Mouse (Mus musculus) intestine, postnatal 0 days (tissue): ENCODE results near the gene Selenow. TPM values are rescaled to one million over a fixed set of nuclear protein-coding genes. Genes with fewer than 3 reads are reported as not detected.

Experiments
- ATAC-seq: fragments of 200-750 bp; cut with Nextera tagmentation; 2 replicates; pipeline ENCODE4 v1.8.0; 2017; ENCODE audit warnings: mild to moderate bottlenecking, moderate TSS enrichment, moderate library complexity
- H3K27ac ChIP-seq: fragments of 300-500 bp; sonication (generic); 2 replicates; pipeline ENCODE4 v1.5.1; 2014; ENCODE audit warnings: mild to moderate bottlenecking, low read depth, low read length, moderate library complexity
- H3K27me3 ChIP-seq: fragments of 300-500 bp; sonication (generic); replicated peaks from 2 replicates; pipeline ENCODE4 v1.6.1; 2014; ENCODE audit warnings: low read length, mixed read lengths; ENCODE audit not compliant: control insufficient read depth, insufficient read depth
- H3K36me3 ChIP-seq: fragments of 300-500 bp; sonication (generic); 2 replicates; pipeline ENCODE4 v1.6.1; 2014; ENCODE audit warnings: mild to moderate bottlenecking, moderate library complexity; ENCODE audit not compliant: control insufficient read depth, insufficient read depth
- H3K4me1 ChIP-seq: fragments of 300-500 bp; sonication (generic); replicated peaks from 2 replicates; pipeline ENCODE4 v1.6.1; 2014; ENCODE audit warnings: antibody characterized with exemption, low read length, mixed read lengths; ENCODE audit not compliant: control insufficient read depth, insufficient read depth
- H3K4me2 ChIP-seq: fragments of 300-500 bp; sonication (generic); replicated peaks from 2 replicates; pipeline ENCODE4 v1.6.1; 2014; ENCODE audit warnings: low read depth, mild to moderate bottlenecking, moderate library complexity
- H3K4me3 ChIP-seq: fragments of 300-500 bp; sonication (generic); 2 replicates; pipeline ENCODE4 v1.5.1; 2014; ENCODE audit warnings: low read depth, low read length
- H3K9ac ChIP-seq: fragments of 300-500 bp; sonication (generic); 2 replicates; pipeline ENCODE4 v1.6.1; 2014; ENCODE audit warnings: mild to moderate bottlenecking, low read depth, low read length
- H3K9me3 ChIP-seq: fragments of 300-500 bp; sonication (generic); 2 replicates; pipeline ENCODE4 v1.6.1; 2016; ENCODE audit warnings: mixed run types; ENCODE audit not compliant: control insufficient read depth
- CTCF ChIP-seq: sonication (generic); IDR thresholded peaks from 2 replicates; pipeline ENCODE4 v1.5.1; 2016; ENCODE audit warnings: low read depth, mild to moderate bottlenecking, control low read depth, antibody characterized with exemption, moderate library complexity
- WGBS: fragments of 180-500 bp; shearing (Covaris S2); extraction: QIAGEN DNeasy Blood & Tissue Kit; methylation state at CpG from one replicate; pipeline ENCODE4 v1.1.7; 2014; 5-methylcytosine and 5-hydroxymethylcytosine counted together
- polyA plus RNA-seq: library from polyadenylated mRNA; unstranded; fragments of >200 nt; fragmentation: Nextera tagmentation; extraction: Ambion mirVana; gene quantifications from 2 replicates; pipeline ENCODE4 v1.2.1, GENCODE M21; 2015

The Selenow gene
- polyA plus RNA-seq, 1 experiment from 2014 or later = 814 TPM

- 73% methylated on average over 9 of the region's 9 CpGs for WGBS
- no peak overlapping the region for H3K9ac ChIP-seq
- no peaks in the 10 kb centered on the region for H3K9me3 ChIP-seq
- no peaks in the 10 kb centered on the region for H3K27me3 ChIP-seq
- H3K4me1 ChIP-seq = no peaks in the 10 kb centered on the region
- no peak overlapping the region for H3K4me3 ChIP-seq
- no peaks in the 10 kb centered on the region for H3K36me3 ChIP-seq
- ATAC-seq = no peak
- H3K4me2 ChIP-seq = no peak overlapping the region
- H3K27ac ChIP-seq = no peak overlapping the region
- TF ChIP-seq CTCF = no peak
Observed at GRCm38 (mm10) chr7:15901366-15902048, 20.7 kb downstream of the Selenow start.

- no peak for TF ChIP-seq CTCF
- Histone ChIP-seq H3K4me2 (no peak overlapping the region), H3K27ac (no peak overlapping the region), H3K27me3 (no peaks in the 10 kb centered on the region), H3K4me1 (no peaks in the 10 kb centered on the region), H3K4me3 (no peak overlapping the region), H3K36me3 (no peaks in the 10 kb centered on the region), H3K9ac (no peak overlapping the region), H3K9me3 (no peaks in the 10 kb centered on the region)
- no peak for ATAC-seq
- WGBS = 79% methylated on average over 1 of the region's 1 CpGs
Observed at GRCm38 (mm10) chr7:15894251-15894650, 28.0 kb downstream of the Selenow start.

- TF ChIP-seq CTCF = no peak
- no peak for ATAC-seq
- 81% methylated on average over 2 of the region's 2 CpGs for WGBS
Observed at GRCm38 (mm10) chr7:15884127-15884526, 38.1 kb downstream of the Selenow start.

GRCm38 (mm10) chr7:15882317-15882716, 39.9 kb downstream of the Selenow start, which contains the start of gene Crxos:
Crxos (plus strand) TSS chr7:15882617.
- no peaks in the 10 kb centered on the region for H3K4me1 ChIP-seq
- no peaks in the 10 kb centered on the region for H3K9me3 ChIP-seq
- 81% methylated on average over 2 of the region's 2 CpGs for WGBS
- H3K27ac ChIP-seq = no peak within 1 kb of the TSS
- no peak within 1 kb of the TSS for H3K9ac ChIP-seq
- H3K4me2 ChIP-seq = no peak within 1 kb of the TSS
- no peak for ATAC-seq
- H3K27me3 ChIP-seq = no peaks in the 10 kb centered on the region
- no peaks in the 10 kb centered on the region for H3K36me3 ChIP-seq
- no peak for TF ChIP-seq CTCF
- H3K4me3 ChIP-seq = no peak within 1 kb of the TSS

More at GRCm38 (mm10) chr7:15884127-15884526, 38.1 kb downstream of the Selenow start:
- no peaks in the 10 kb centered on the region for H3K9me3 ChIP-seq
- no peak overlapping the region for H3K4me3 ChIP-seq
- H3K4me1 ChIP-seq = no peaks in the 10 kb centered on the region
- H3K9ac ChIP-seq = no peak overlapping the region
- no peaks in the 10 kb centered on the region for H3K36me3 ChIP-seq
- H3K4me2 ChIP-seq = no peak overlapping the region
- H3K27ac ChIP-seq = no peak overlapping the region
- no peaks in the 10 kb centered on the region for H3K27me3 ChIP-seq

GRCm38 (mm10) chr7:15881831-15882230, 40.4 kb downstream of the Selenow start:
- Histone ChIP-seq H3K4me1 (no peaks in the 10 kb centered on the region), H3K36me3 (no peaks in the 10 kb centered on the region), H3K9me3 (no peaks in the 10 kb centered on the region), H3K4me3 (no peak overlapping the region), H3K27ac (no peak overlapping the region), H3K9ac (no peak overlapping the region), H3K4me2 (no peak overlapping the region), H3K27me3 (no peaks in the 10 kb centered on the region)
- no peak for ATAC-seq
- 74% methylated on average over 3 of the region's 3 CpGs for WGBS
- no peak for TF ChIP-seq CTCF

GRCm38 (mm10) chr7:15881388-15881787, 40.8 kb downstream of the Selenow start:
- no peak overlapping the region for H3K9ac ChIP-seq
- H3K4me1 ChIP-seq = no peaks in the 10 kb centered on the region
- no peak for ATAC-seq
- no peaks in the 10 kb centered on the region for H3K27me3 ChIP-seq
- H3K9me3 ChIP-seq = no peaks in the 10 kb centered on the region
- H3K4me3 ChIP-seq = no peak overlapping the region
- no peaks in the 10 kb centered on the region for H3K36me3 ChIP-seq
- H3K4me2 ChIP-seq = no peak overlapping the region
- no peak for TF ChIP-seq CTCF
- 18% methylated on average over 7 of the region's 7 CpGs for WGBS
- no peak overlapping the region for H3K27ac ChIP-seq
